Mouse (Mus musculus) kidney, postnatal 0 days (tissue): Measurements from ENCODE around the gene Rab23. TPM values are rescaled to one million over a fixed set of nuclear protein-coding genes. Genes with fewer than 3 reads are reported as not detected.
A peak's percentile ranks its signal among the peaks of the same experiment; 100 is the strongest.

ENCODE experiments used
- ATAC-seq: fragments of 200-750 bp; cut with Nextera tagmentation; replicated peaks from 2 replicates; pipeline ENCODE4 v1.8.0; 2017; ENCODE audit warnings: low read depth, moderate number of reproducible peaks, moderate TSS enrichment, moderate library complexity; ENCODE audit not compliant: low FRiP score
- DNase-seq: peaks from one replicate; pipeline ENCODE4 v3.0.0-alpha.2; 2016; ENCODE audit warnings: low spot score
- H3K27ac ChIP-seq: fragments of 300-500 bp; sonication (generic); 2 replicates; pipeline ENCODE4 v1.5.1; 2014; ENCODE audit warnings: mild to moderate bottlenecking
- H3K27me3 ChIP-seq: fragments of 300-500 bp; sonication (generic); 2 replicates; pipeline ENCODE4 v1.6.1; 2014; ENCODE audit warnings: low read length, mixed read lengths; ENCODE audit not compliant: insufficient read depth
- H3K36me3 ChIP-seq: fragments of 300-500 bp; sonication (generic); 2 replicates; pipeline ENCODE4 v1.6.1; 2014; ENCODE audit warnings: low read length, mixed read lengths; ENCODE audit not compliant: insufficient read depth
- H3K4me1 ChIP-seq: fragments of 300-500 bp; sonication (generic); replicated peaks from 2 replicates; pipeline ENCODE4 v1.6.1; 2014; ENCODE audit warnings: antibody characterized with exemption, low read length, mixed read lengths; ENCODE audit not compliant: insufficient read depth
- H3K4me2 ChIP-seq: fragments of 300-500 bp; sonication (generic); 2 replicates; pipeline ENCODE4 v1.6.1; 2014; ENCODE audit warnings: mild to moderate bottlenecking, low read length, moderate library complexity, mixed read lengths
- H3K4me3 ChIP-seq: fragments of 300-500 bp; sonication (generic); replicated peaks from 2 replicates; pipeline ENCODE4 v1.5.1; 2014; ENCODE audit warnings: low read depth, low read length
- H3K9ac ChIP-seq: fragments of 300-500 bp; sonication (generic); 2 replicates; pipeline ENCODE4 v1.6.1; 2014; ENCODE audit warnings: low read depth, low read length
- H3K9me3 ChIP-seq: fragments of 300-500 bp; sonication (generic); replicated peaks from 2 replicates; pipeline ENCODE4 v1.6.1; 2016; ENCODE audit warnings: low read length, inconsistent platforms, mixed read lengths
- CTCF ChIP-seq: IDR thresholded peaks from 2 replicates; pipeline ENCODE4 v1.5.1; 2016; ENCODE audit warnings: antibody characterized with exemption, low read depth, mild to moderate bottlenecking, moderate library complexity
- WGBS: fragments of 180-500 bp; shearing (Covaris S2); extraction: QIAGEN DNeasy Blood & Tissue Kit; methylation state at CpG from one replicate; pipeline ENCODE4 v1.1.7; 2014; 5-methylcytosine and 5-hydroxymethylcytosine counted together
- polyA plus RNA-seq: library from polyadenylated mRNA; unstranded; fragments of >200 nt; fragmentation: Nextera tagmentation; extraction: Ambion mirVana; gene quantifications from 2 replicates; pipeline ENCODE4 v1.2.1, GENCODE M21; 2015

Gene Rab23
- polyA plus RNA-seq, 1 experiment from 2014 or later: 17.9 TPM

DNA sequence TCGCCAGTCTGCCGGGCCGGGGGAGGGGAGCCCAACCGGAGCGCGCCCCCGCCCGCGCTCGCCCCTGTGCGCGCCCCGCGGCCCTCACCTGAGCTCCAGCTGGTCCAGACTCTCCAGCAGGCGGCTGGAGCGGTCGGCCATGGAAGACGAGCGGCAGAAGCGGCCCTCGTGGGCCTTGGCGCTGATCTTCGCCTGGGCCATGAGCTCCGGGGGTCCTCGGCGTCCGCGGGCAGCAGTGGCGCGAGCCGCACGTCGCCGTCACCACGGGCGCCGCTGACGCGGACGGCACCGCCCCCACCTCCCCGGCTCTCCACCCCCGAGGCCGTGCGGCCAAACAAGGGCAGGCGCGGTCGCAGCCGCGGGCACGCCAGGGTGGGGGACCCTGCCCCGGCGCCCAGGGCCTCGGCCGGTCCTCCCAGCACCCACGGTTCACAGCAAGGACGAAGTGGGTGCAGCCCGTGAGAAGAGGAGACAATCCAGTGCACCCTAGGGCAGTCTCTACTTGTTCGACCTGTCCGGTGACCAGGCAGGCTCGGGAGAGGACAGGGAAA is 37.9 kb downstream of the Rab23 start, which contains the start of gene Bag2:
Gene Bag2, minus strand, starts transcription at position 305 of the 551 bp plus-strand sequence.
- WGBS: under 1% methylated on average over 56 of the region's 61 CpGs
- Histone ChIP-seq H3K9ac (peak within 1 kb of the TSS; percentile 75), H3K9me3 (no peaks in the 10 kb centered on the region)

DNA sequence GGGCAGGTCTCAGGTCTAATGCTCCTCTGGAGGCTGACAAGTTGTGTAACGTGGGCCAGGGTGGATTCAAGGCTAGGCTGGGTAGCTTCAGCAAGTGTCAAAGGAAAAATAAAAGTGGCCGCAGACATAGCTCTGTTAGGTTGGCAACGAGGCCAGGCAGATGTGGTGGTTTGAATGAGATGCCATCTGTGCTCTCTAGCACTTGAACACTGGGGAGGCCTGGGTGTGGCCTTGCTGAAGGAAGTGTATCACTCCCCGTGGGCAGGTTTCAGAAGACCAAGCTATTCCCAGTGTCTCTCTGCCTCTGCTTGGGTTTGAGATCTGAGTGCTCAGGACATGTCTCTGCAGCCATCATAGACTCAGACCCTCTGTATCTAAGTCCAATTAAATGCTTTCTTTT is 38.8 kb downstream of the Rab23 start:
- no peak for DNase-seq
- Histone ChIP-seq H3K4me1 (peaks cover 4% of the 10 kb centered on the region; the same call in 1 of the 2 replicates), H3K27me3 (no peaks in the 10 kb centered on the region), H3K27ac (no peak overlapping the region), H3K36me3 (0 out of 2 replicates have a peak, but pooled peaks cover 12% of the 10 kb centered on the region), H3K9ac (no peak overlapping the region), H3K4me3 (no peak overlapping the region), H3K9me3 (no peaks in the 10 kb centered on the region), H3K4me2 (no peak overlapping the region)
- TF ChIP-seq CTCF: no peak
- 51% methylated on average over 4 of the region's 4 CpGs for WGBS
- ATAC-seq: no peak

More for the DNA sequence above, 37.9 kb downstream of the Rab23 start, which contains the start of gene Bag2:
- Histone ChIP-seq H3K4me3 (peak within 1 kb of the TSS; percentile 60), H3K4me2 (peak within 1 kb of the TSS; percentile 79), H3K27me3 (no peaks in the 10 kb centered on the region), H3K4me1 (peaks cover 4% of the 10 kb centered on the region; the same call in 1 of the 2 replicates), H3K27ac (peak within 1 kb of the TSS; percentile 88), H3K36me3 (0 out of 2 replicates have a peak, but pooled peaks cover 12% of the 10 kb centered on the region)
- peak; percentile 53 for DNase-seq
- peak; percentile 23; the same call in 1 of the 2 replicates for TF ChIP-seq CTCF
- peak; percentile 82 for ATAC-seq

DNA sequence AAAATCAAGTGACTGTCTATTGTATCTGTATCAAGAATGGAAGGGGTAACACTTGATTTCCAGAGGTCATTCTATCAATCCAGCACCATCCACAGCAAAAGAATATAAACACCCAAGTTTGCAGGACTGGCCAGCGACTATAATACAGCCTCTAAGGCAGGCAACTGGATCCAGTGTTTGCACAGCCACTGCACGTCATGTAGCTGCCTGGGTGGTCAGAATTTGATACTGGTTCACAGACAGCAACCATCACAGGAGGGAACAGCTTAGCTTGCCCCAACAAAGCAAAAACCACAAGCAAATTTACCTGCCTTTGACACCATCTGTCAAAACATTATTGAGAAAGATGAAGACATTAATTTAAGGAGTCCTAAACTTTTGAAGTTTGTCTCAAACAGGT is 44.1 kb downstream of the Rab23 start:
- Histone ChIP-seq H3K9ac (no peak overlapping the region), H3K27me3 (no peaks in the 10 kb centered on the region), H3K36me3 (0 out of 2 replicates have a peak, but pooled peaks cover 12% of the 10 kb centered on the region), H3K4me3 (no peak overlapping the region), H3K27ac (no peak overlapping the region), H3K4me1 (peaks cover 3% of the 10 kb centered on the region; the same call in 1 of the 2 replicates), H3K4me2 (no peak overlapping the region), H3K9me3 (no peaks in the 10 kb centered on the region)
- ATAC-seq (no peak), DNase-seq (peak; percentile 50)
- no peak for TF ChIP-seq CTCF
- 43% methylated on average over 2 of the region's 2 CpGs for WGBS

DNA sequence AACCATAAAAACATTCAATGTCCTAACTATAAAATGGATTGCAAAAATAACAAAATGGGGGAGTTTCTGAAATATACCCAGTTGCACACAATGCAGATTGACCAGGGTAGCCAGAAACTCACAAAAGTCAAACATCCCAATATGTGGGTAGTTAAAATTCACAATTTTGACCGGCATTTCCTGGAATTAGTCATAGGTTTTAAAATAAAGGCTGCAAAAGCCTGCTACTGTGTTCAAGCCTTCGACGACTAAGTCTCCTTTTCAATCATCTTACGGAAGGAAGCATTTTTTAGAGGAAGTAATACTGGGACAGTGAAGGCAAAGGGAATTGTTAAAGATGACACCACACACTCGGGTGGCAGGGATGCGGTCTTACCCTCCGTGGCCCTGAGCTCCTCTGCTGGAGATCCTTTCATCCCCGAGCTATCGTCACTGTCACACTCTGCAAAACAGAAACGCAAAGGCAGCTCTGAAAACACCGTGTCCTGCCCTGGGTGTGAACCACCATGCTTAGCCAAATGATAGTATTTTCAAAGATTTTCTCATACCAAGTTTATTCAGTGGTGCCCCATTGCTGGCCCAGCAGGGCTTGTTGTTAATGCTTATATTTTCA is 45.9 kb downstream of the Rab23 start:
- Histone ChIP-seq H3K4me1 (peaks cover 3% of the 10 kb centered on the region; the same call in 1 of the 2 replicates), H3K4me3 (no peak overlapping the region), H3K36me3 (peaks cover 21% of the 10 kb centered on the region), H3K27me3 (no peaks in the 10 kb centered on the region), H3K9me3 (no peaks in the 10 kb centered on the region), H3K27ac (no peak overlapping the region), H3K4me2 (no peak overlapping the region), H3K9ac (no peak overlapping the region)
- 89% methylated on average over 11 of the region's 11 CpGs for WGBS
- no peak for TF ChIP-seq CTCF
- DNase-seq (no peak), ATAC-seq (no peak)

DNA sequence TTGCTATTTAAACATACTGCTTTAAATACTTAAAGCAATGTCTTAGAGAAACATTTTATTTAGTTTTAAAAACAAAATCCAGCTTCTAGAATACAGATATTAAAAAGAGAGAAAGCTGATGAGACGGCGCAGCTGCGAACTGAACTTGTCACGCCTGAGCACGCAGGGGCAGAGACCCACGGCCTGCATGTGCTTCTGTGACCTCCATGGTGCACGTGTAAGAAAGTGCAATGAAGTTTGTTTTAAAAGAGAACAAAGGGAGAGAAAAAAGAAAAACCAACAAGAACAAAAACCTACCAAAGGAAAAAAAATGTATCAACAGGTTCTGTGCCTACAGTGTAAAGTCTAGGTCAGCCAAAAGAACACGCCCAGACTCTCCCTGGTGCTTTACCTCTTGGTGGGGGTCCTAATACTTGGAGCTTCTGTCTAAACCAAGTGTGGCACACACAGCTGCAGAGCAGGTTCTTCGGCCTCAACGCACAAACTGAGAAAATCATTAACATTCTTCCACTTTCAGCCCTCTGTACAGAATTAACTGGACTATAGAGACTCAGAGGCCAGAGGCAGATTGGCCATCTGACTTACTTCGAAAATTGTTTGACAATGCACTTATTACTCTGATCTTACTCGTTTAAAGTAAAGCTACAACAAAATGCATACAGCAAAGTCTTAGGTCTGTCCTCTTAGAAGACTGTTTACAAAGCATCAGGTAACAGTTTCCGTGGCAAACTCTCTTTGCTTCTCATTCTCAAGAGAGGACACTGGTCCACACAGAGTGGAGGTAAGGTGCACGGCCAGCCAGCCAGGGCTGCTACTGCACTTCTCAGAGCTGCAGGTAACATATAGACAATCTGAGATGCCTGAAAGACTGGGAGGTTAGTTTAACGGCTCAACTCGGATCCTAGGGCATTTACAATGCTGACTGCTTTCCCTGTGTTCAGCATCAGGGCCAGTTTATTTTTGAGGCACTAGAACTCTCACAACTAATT is 47.1 kb downstream of the Rab23 start:
- Histone ChIP-seq H3K4me2 (no peak overlapping the region), H3K4me1 (peaks cover 3% of the 10 kb centered on the region; the same call in 1 of the 2 replicates), H3K27me3 (no peaks in the 10 kb centered on the region), H3K36me3 (peaks cover 28% of the 10 kb centered on the region), H3K9ac (no peak overlapping the region), H3K9me3 (no peaks in the 10 kb centered on the region), H3K4me3 (no peak overlapping the region), H3K27ac (peak overlapping the region; percentile 73)
- TF ChIP-seq CTCF: no peak
- DNase-seq (no peak), ATAC-seq (peak; percentile 78)
- 62% methylated on average over 16 of the region's 16 CpGs for WGBS
